13 mouse cellular contexts compared by ENCODE assay signal in the genomic region with DNA sequence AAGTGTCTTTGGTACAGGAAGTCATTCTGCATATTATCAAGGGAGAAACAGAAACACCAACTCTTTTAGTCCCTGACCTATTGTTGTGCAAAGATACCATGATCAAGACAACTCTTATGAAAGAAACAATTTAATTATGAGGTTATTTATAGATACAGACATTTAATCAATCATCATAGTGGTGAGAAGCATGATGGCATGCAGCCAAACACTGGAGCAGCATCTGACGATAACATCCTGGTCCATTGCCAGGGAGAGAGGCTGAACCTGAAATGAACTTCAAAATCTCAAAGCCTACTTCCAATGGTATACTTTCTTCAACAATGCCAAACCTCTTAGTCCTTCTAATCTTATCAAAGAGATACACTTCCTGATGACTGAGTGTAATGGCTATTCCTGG.
DNase-seq lines count a peak whose midpoint lies in the region; TF ChIP-seq lines count a peak whose summit lies in the region.
"Had no signal": no experiment of that assay in that cellular context is flagged by ENCODE, and none has a peak within 500 bp of the region (broad histone marks: within the 10 kb centered on the region; RNA-seq: fewer than 3 reads in every experiment).

No protein-coding gene starts in this region.

- TF ChIP-seq CTCF in brain, embryonic 14.5 days (IDR thresholded peaks at IDR 0.05; ENCODE audit: borderline replicate concordance, extremely low read depth, insufficient read depth, insufficient read length) = no peak

- peak; percentile 1 to 4 for DNase-seq in cerebellum, postnatal 14 days
- DNase-seq in cerebellum, adult 9-11 months = no peak
- peak; percentile 3 for DNase-seq in right cerebral cortex, postnatal 14 days
- no peak for DNase-seq in right cerebral cortex, postnatal 36 days (ENCODE audit: low spot score in 2 of 2)
- DNase-seq in brain, embryonic 14.5 days (ENCODE audit: low read depth) = peak; percentile 6
- no peak for DNase-seq in adrenal gland, postnatal 14 days
- DNase-seq: adrenal gland, postnatal 10 days; B cell, adult 2 months; cerebellum, adult 11-12 months; cerebellum, adult 9-10 months; gastrocnemius, postnatal 10 days; gastrocnemius, postnatal 36 days; heart, adult 2 months had no signal

- no peak for TF ChIP-seq POLR2A in brain, embryonic 14.5 days (IDR thresholded peaks at IDR 0.05; ENCODE audit: borderline replicate concordance, extremely low read depth, insufficient read depth, insufficient read length, poor library complexity, severe bottlenecking)

Comparison
In these comparisons a context has a peak if more than half of its experiments do, and no peak if none do; other contexts are left out.
1. DNase-seq: peak in cerebellum, postnatal 14 days (2 of 2), right cerebral cortex, postnatal 14 days (single experiment) and brain, embryonic 14.5 days (single experiment); none in cerebellum, adult 9-11 months (single experiment), right cerebral cortex, postnatal 36 days (0 of 2) and adrenal gland, postnatal 14 days (single experiment).